Mouse (Mus musculus) bone marrow macrophage, adult 2 months (primary cell): ENCODE data around the gene Tmed2.

Experiments
- CTCF ChIP-seq: IDR thresholded peaks from 2 replicates; pipeline ENCODE4 v1.5.1; 2012; ENCODE audit warnings: low read depth, mild to moderate bottlenecking, low read length, moderate library complexity
- POLR2A ChIP-seq: IDR thresholded peaks from 2 replicates; pipeline ENCODE4 v1.6.1; 2012; ENCODE audit warnings: mild to moderate bottlenecking, low read depth, low read length, borderline replicate concordance

GRCm38 (mm10) chr5:124498221-124498876 is 42.1 kb upstream of the Tmed2 start:
- no peak for TF ChIP-seq CTCF
- no peak for TF ChIP-seq POLR2A
